Mouse (Mus musculus) MEL (cell line): ENCODE measurements around the gene Tfb1m.

Source experiments
- CHD1 ChIP-seq: IDR thresholded peaks from 2 replicates; pipeline ENCODE4 v1.6.1; 2012; ENCODE audit warnings: low read depth, mild to moderate bottlenecking, inconsistent platforms, low read length, improper control_type of control experiment
- CTCF ChIP-seq, 3 experiments: IDR thresholded peaks in 2 of 3; conservative IDR thresholded peaks in 1 of 3; 2 replicates each; pipeline ENCODE4 v1.5.1; 2011 to 2012; ENCODE audit warnings: low read length in 3 of 3, low read depth in 2 of 3, mild to moderate bottlenecking in 2 of 3, improper control_type of control experiment in 1 of 3, inconsistent platforms in 1 of 3, mixed read lengths in 1 of 3, moderate library complexity in 1 of 3; ENCODE audit not compliant: control insufficient read depth in 1 of 3, insufficient read depth in 1 of 3, poor library complexity in 1 of 3, severe bottlenecking in 1 of 3
- KAT2A ChIP-seq: conservative IDR thresholded peaks from 2 replicates; pipeline ENCODE4 v1.6.1; 2012; ENCODE audit warnings: low read depth, low read length, improper control_type of control experiment, inconsistent platforms
- MAX ChIP-seq: IDR thresholded peaks from 2 replicates; pipeline ENCODE4 v1.6.1; 2011; ENCODE audit warnings: low read length, improper control_type of control experiment
- MEF2A ChIP-seq: IDR thresholded peaks from 2 replicates; pipeline ENCODE4 v1.6.1; 2014; ENCODE audit warnings: low read depth, mild to moderate bottlenecking, inconsistent platforms, low read length, improper control_type of control experiment; ENCODE audit not compliant: poor library complexity, insufficient replicate concordance, severe bottlenecking; ENCODE audit errors: extremely low read depth
- POLR2A ChIP-seq, 2 experiments: IDR thresholded peaks; 2 replicates each; pipeline ENCODE4 v1.6.1; 2011 to 2012; ENCODE audit warnings: low read length in 2 of 2, mild to moderate bottlenecking in 2 of 2, control low read depth in 1 of 2, improper control_type of control experiment in 1 of 2, low read depth in 1 of 2, moderate library complexity in 1 of 2; ENCODE audit not compliant: control insufficient read depth in 1 of 2, insufficient read depth in 1 of 2, poor library complexity in 1 of 2
- POLR2AphosphoS2 ChIP-seq: IDR thresholded peaks from 2 replicates; pipeline ENCODE4 v1.6.1; 2011; ENCODE audit warnings: low read length, improper control_type of control experiment
- POLR2AphosphoS5 ChIP-seq: IDR thresholded peaks from 2 replicates; pipeline ENCODE4 v1.6.1; 2012; ENCODE audit warnings: low read depth, borderline replicate concordance, mild to moderate bottlenecking, inconsistent platforms, low read length, moderate library complexity, mixed read lengths
- RAD21 ChIP-seq: IDR thresholded peaks from 2 replicates; pipeline ENCODE4 v1.6.1; 2011; ENCODE audit warnings: mild to moderate bottlenecking, low read depth, low read length, improper control_type of control experiment
- TAL1 ChIP-seq: IDR thresholded peaks from 2 replicates; pipeline ENCODE4 v1.6.1; 2012; ENCODE audit warnings: mild to moderate bottlenecking, inconsistent platforms, low read length, moderate library complexity, mixed read lengths
- TCF12 ChIP-seq: IDR thresholded peaks from 2 replicates; pipeline ENCODE4 v1.6.1; 2014; ENCODE audit warnings: low read depth, mild to moderate bottlenecking, inconsistent platforms, low read length, improper control_type of control experiment, moderate library complexity
- USF2 ChIP-seq, 2 experiments: IDR thresholded peaks; 2 replicates each; pipeline ENCODE4 v1.6.1; 2011 to 2012; ENCODE audit warnings: improper control_type of control experiment in 2 of 2, low read length in 2 of 2, borderline replicate concordance in 1 of 2, inconsistent platforms in 1 of 2, low read depth in 1 of 2, mild to moderate bottlenecking in 1 of 2; ENCODE audit not compliant: insufficient read depth in 1 of 2
- ZC3H11A ChIP-seq: IDR thresholded peaks from 2 replicates; pipeline ENCODE4 v1.6.1; 2012; ENCODE audit warnings: low read depth, mild to moderate bottlenecking, inconsistent platforms, low read length, improper control_type of control experiment

- no peak for TF ChIP-seq KAT2A
- no peak for TF ChIP-seq CTCF (IDR thresholded peaks at IDR 0.05 in 2 of 3, conservative IDR thresholded peaks at IDR 0.05 in 1 of 3; ENCODE audit: control insufficient read depth in 1 of 3, insufficient read depth in 1 of 3, low read depth in 2 of 3, low read length in 3 of 3, poor library complexity in 1 of 3, severe bottlenecking in 1 of 3)
- TF ChIP-seq POLR2A (IDR thresholded peaks at IDR 0.05; ENCODE audit: control insufficient read depth in 1 of 2, insufficient read depth in 1 of 2, low read depth in 1 of 2, low read length in 2 of 2, poor library complexity in 1 of 2): no peak
- TF ChIP-seq TCF12: no peak
- TF ChIP-seq MAX: no peak
- no peak for TF ChIP-seq MEF2A
- no peak for TF ChIP-seq RAD21
- TF ChIP-seq POLR2AphosphoS2: no peak
- TF ChIP-seq ZC3H11A: no peak
- no peak for TF ChIP-seq POLR2AphosphoS5
- no peak for TF ChIP-seq TAL1
- no peak for TF ChIP-seq CHD1
- no peak for TF ChIP-seq USF2 (IDR thresholded peaks at IDR 0.05; ENCODE audit: borderline replicate concordance in 1 of 2, insufficient read depth in 1 of 2, low read depth in 1 of 2, low read length in 2 of 2)
These were observed 71.7 kb downstream of the Tfb1m start for GRCm38 (mm10) chr17:3485851-3486250.
